Mouse (Mus musculus) midbrain, embryonic 14.5 days (tissue): ENCODE measurements around the gene Nup188. TPM values are rescaled to one million over a fixed set of nuclear protein-coding genes. Genes with fewer than 3 reads are reported as not detected.

Experiments
- ATAC-seq: fragments of 200-750 bp; cut with Nextera tagmentation; 2 replicates; pipeline ENCODE4 v1.8.0; 2017; ENCODE audit warnings: moderate number of reproducible peaks, moderate library complexity; ENCODE audit not compliant: low FRiP score, low TSS enrichment
- DNase-seq: peaks from one replicate; pipeline ENCODE4 v3.0.0-alpha.2; 2015
- H3K27ac ChIP-seq: fragments of 300-500 bp; sonication (generic); replicated peaks from 2 replicates; pipeline ENCODE4 v1.5.1; 2014; ENCODE audit warnings: mild to moderate bottlenecking, low read depth, low read length, moderate library complexity
- H3K27me3 ChIP-seq: fragments of 300-500 bp; sonication (generic); 2 replicates; pipeline ENCODE4 v1.6.1; 2014; ENCODE audit warnings: low read length, control low read depth, mixed read lengths; ENCODE audit not compliant: control insufficient read depth, insufficient read depth
- H3K36me3 ChIP-seq: fragments of 300-500 bp; sonication (generic); 2 replicates; pipeline ENCODE4 v1.6.1; 2014; ENCODE audit warnings: low read length, control low read depth; ENCODE audit not compliant: control insufficient read depth, insufficient read depth
- H3K4me1 ChIP-seq: fragments of 300-500 bp; sonication (generic); 2 replicates; pipeline ENCODE4 v1.6.1; 2014; ENCODE audit warnings: mild to moderate bottlenecking, antibody characterized with exemption, low read length, control low read depth; ENCODE audit not compliant: control insufficient read depth, insufficient read depth
- H3K4me2 ChIP-seq: fragments of 300-500 bp; sonication (generic); 2 replicates; pipeline ENCODE4 v1.6.1; 2014; ENCODE audit warnings: mild to moderate bottlenecking, low read length, moderate library complexity
- H3K4me3 ChIP-seq: fragments of 300-500 bp; sonication (generic); replicated peaks from 2 replicates; pipeline ENCODE4 v1.5.1; 2014; ENCODE audit warnings: low read depth, low read length
- H3K9ac ChIP-seq: fragments of 300-500 bp; sonication (generic); replicated peaks from 2 replicates; pipeline ENCODE4 v1.6.1; 2014; ENCODE audit warnings: mild to moderate bottlenecking, low read length, moderate library complexity
- H3K9me3 ChIP-seq: fragments of 300-500 bp; sonication (generic); 2 replicates; pipeline ENCODE4 v1.6.1; 2016; ENCODE audit warnings: low read length, control low read depth, mixed read lengths; ENCODE audit not compliant: control insufficient read depth
- WGBS: fragments of 180-500 bp; shearing (Covaris S2); extraction: QIAGEN DNeasy Blood & Tissue Kit; methylation state at CpG from one replicate; pipeline ENCODE4 v1.1.7; 2014; 5-methylcytosine and 5-hydroxymethylcytosine counted together
- polyA plus RNA-seq: library from polyadenylated mRNA; unstranded; fragments of >200 nt; fragmentation: Nextera tagmentation; extraction: Ambion mirVana; gene quantifications from 2 replicates; pipeline ENCODE4 v1.2.1, GENCODE M21; 2014

The Nup188 gene
- polyA plus RNA-seq, 1 experiment from 2014 or later, result 26.0 TPM

- no peaks in the 10 kb centered on the region for H3K9me3 ChIP-seq
- no peaks in the 10 kb centered on the region for H3K27me3 ChIP-seq
- peaks cover 86% of the 10 kb centered on the region for H3K36me3 ChIP-seq
- 96% methylated on average over 5 of the region's 5 CpGs for WGBS
- H3K27ac ChIP-seq, result no peak overlapping the region
- DNase-seq, result no peak
- H3K9ac ChIP-seq, result no peak overlapping the region
- no peak for ATAC-seq
- no peak overlapping the region for H3K4me2 ChIP-seq
- no peak overlapping the region for H3K4me3 ChIP-seq
- no peaks in the 10 kb centered on the region for H3K4me1 ChIP-seq
These were observed 91.5 kb downstream of the Nup188 start for GRCm38 (mm10) chr2:30377721-30378120.

- DNase-seq, result no peak
These were observed 93.1 kb downstream of the Nup188 start for GRCm38 (mm10) chr2:30379307-30379706.

GRCm38 (mm10) chr2:30380564-30381376, 94.6 kb downstream of the Nup188 start:
- Histone ChIP-seq H3K36me3 (peaks cover 94% of the 10 kb centered on the region), H3K9me3 (no peaks in the 10 kb centered on the region), H3K27me3 (no peaks in the 10 kb centered on the region), H3K27ac (no peak overlapping the region), H3K4me3 (no peak overlapping the region), H3K4me2 (no peak overlapping the region), H3K9ac (no peak overlapping the region), H3K4me1 (no peaks in the 10 kb centered on the region)
- DNase-seq (no peak), ATAC-seq (no peak)
- 95% methylated on average over 10 of the region's 10 CpGs for WGBS

More at GRCm38 (mm10) chr2:30379307-30379706, 93.1 kb downstream of the Nup188 start:
- H3K4me1 ChIP-seq, result no peaks in the 10 kb centered on the region
- no peak overlapping the region for H3K9ac ChIP-seq
- no peak overlapping the region for H3K4me2 ChIP-seq
- WGBS, result 93% methylated on average over 7 of the region's 7 CpGs
- no peak overlapping the region for H3K27ac ChIP-seq
- H3K4me3 ChIP-seq, result no peak overlapping the region
- ATAC-seq, result no peak
- H3K27me3 ChIP-seq, result no peaks in the 10 kb centered on the region
- H3K9me3 ChIP-seq, result no peaks in the 10 kb centered on the region
- peaks cover 89% of the 10 kb centered on the region for H3K36me3 ChIP-seq

- Histone ChIP-seq H3K4me2 (no peak overlapping the region), H3K4me1 (no peaks in the 10 kb centered on the region), H3K9ac (no peak overlapping the region), H3K4me3 (no peak overlapping the region), H3K9me3 (no peaks in the 10 kb centered on the region), H3K27me3 (no peaks in the 10 kb centered on the region), H3K27ac (no peak overlapping the region), H3K36me3 (peaks cover 90% of the 10 kb centered on the region)
- ATAC-seq (no peak), DNase-seq (no peak)
- WGBS, result 97% methylated on average over 4 of the region's 4 CpGs
These were observed 95.2 kb downstream of the Nup188 start for GRCm38 (mm10) chr2:30381377-30381725.

- Histone ChIP-seq H3K36me3 (peaks cover 59% of the 10 kb centered on the region), H3K9me3 (no peaks in the 10 kb centered on the region), H3K27me3 (no peaks in the 10 kb centered on the region), H3K27ac (no peak overlapping the region), H3K4me1 (no peaks in the 10 kb centered on the region), H3K9ac (no peak overlapping the region), H3K4me3 (no peak overlapping the region), H3K4me2 (no peak overlapping the region)
- ATAC-seq, result no peak
- WGBS, result 86% methylated on average over 5 of the region's 5 CpGs
- no peak for DNase-seq
These were observed 98.6 kb downstream of the Nup188 start for GRCm38 (mm10) chr2:30384814-30385213.

- Histone ChIP-seq H3K27me3 (no peaks in the 10 kb centered on the region), H3K4me2 (no peak overlapping the region), H3K9ac (no peak overlapping the region), H3K4me1 (no peaks in the 10 kb centered on the region), H3K36me3 (peaks cover 51% of the 10 kb centered on the region), H3K9me3 (no peaks in the 10 kb centered on the region), H3K27ac (no peak overlapping the region), H3K4me3 (no peak overlapping the region)
- ATAC-seq (no peak), DNase-seq (no peak)
- 83% methylated on average over 4 of the region's 4 CpGs for WGBS
These were observed 99.4 kb downstream of the Nup188 start for GRCm38 (mm10) chr2:30385591-30385990.

- ATAC-seq (no peak), DNase-seq (no peak)
- no peaks in the 10 kb centered on the region for H3K9me3 ChIP-seq
- H3K27ac ChIP-seq, result no peak overlapping the region
- 88% methylated on average over 9 of the region's 9 CpGs for WGBS
- H3K4me2 ChIP-seq, result no peak overlapping the region
- H3K9ac ChIP-seq, result no peak overlapping the region
- peaks cover 4% of the 10 kb centered on the region; the same call in 1 of the 2 replicates for H3K4me1 ChIP-seq
- no peaks in the 10 kb centered on the region for H3K27me3 ChIP-seq
- peaks cover 38% of the 10 kb centered on the region for H3K36me3 ChIP-seq
- H3K4me3 ChIP-seq, result no peak overlapping the region
These were observed 100.7 kb downstream of the Nup188 start for GRCm38 (mm10) chr2:30386913-30387312.

GRCm38 (mm10) chr2:30389000-30389399, 102.8 kb downstream of the Nup188 start:
- peaks cover 19% of the 10 kb centered on the region for H3K36me3 ChIP-seq

GRCm38 (mm10) chr2:30392114-30392576, 105.9 kb downstream of the Nup188 start, which contains the start of gene Dolpp1:
Gene Dolpp1, plus strand, starts transcription at chr2:30392254.
- peak within 1 kb of the TSS; percentile 72 for H3K9ac ChIP-seq
- H3K4me3 ChIP-seq, result peak within 1 kb of the TSS; percentile 82
- peaks cover 21% of the 10 kb centered on the region for H3K36me3 ChIP-seq
- under 1% methylated on average over 40 of the region's 40 CpGs for WGBS
- peak; percentile 98 for DNase-seq
- no peaks in the 10 kb centered on the region for H3K27me3 ChIP-seq
- ATAC-seq, result peak; percentile 98
- H3K9me3 ChIP-seq, result no peaks in the 10 kb centered on the region
- H3K4me2 ChIP-seq, result peak within 1 kb of the TSS; percentile 98
- peaks cover 12% of the 10 kb centered on the region for H3K4me1 ChIP-seq
- H3K27ac ChIP-seq, result peak within 1 kb of the TSS; percentile 93

More at GRCm38 (mm10) chr2:30389000-30389399, 102.8 kb downstream of the Nup188 start:
- ATAC-seq, result no peak
- H3K4me1 ChIP-seq, result peaks cover 12% of the 10 kb centered on the region
- H3K27ac ChIP-seq, result no peak overlapping the region
- H3K4me2 ChIP-seq, result no peak overlapping the region
- WGBS, result 87% methylated on average over 2 of the region's 2 CpGs
- H3K4me3 ChIP-seq, result no peak overlapping the region
- no peak overlapping the region for H3K9ac ChIP-seq
- no peak for DNase-seq
- H3K9me3 ChIP-seq, result no peaks in the 10 kb centered on the region
- H3K27me3 ChIP-seq, result no peaks in the 10 kb centered on the region
